Mouse (Mus musculus): ENCODE results near the gene Kpna6.

DNA sequence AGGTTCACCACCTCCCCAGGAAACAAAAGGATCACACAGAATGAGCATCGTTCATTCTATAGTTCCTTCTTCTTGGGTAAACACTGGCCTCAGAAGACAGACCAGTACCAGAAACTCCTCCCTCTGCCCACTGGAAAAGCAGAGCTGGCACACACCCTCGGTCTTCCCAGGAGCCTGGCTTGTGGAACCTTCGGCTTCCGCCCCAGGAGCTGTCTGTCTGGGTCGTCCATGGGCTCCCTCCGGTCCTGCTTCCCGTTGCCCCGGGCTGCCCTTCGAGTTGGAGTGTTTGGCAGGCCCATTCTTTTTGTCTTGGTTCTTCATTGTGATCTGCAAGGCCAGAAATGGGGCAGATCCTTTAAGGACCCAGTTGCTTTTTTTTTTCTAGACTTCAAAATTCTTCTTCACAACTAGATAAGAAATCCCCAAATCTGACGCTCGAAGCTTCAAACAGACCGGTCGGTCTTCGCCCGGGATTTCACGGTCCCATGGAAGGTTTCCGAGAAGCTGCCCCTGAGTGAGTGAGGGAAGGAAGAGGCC lies 32.4 kb downstream of the Kpna6 start:
- TF ChIP-seq POLR2A (IDR thresholded peaks at IDR 0.05; ENCODE audit: borderline replicate concordance, extremely low read depth, insufficient read depth, insufficient read length, poor library complexity, severe bottlenecking) (no peak), CTCF (IDR thresholded peaks at IDR 0.05; ENCODE audit: borderline replicate concordance, extremely low read depth, insufficient read depth, insufficient read length) (no peak)

Data from brain, embryonic 14.5 days (tissue).